Mouse (Mus musculus): ENCODE results near the gene Mrtfb.

GRCm38 (mm10) chr16:13448706-13449090, 192.4 kb downstream of the Mrtfb start:
- no peak for TF ChIP-seq POLR2A (IDR thresholded peaks at IDR 0.05; ENCODE audit: insufficient read depth, low read depth, low read length)
- TF ChIP-seq EP300 (IDR thresholded peaks at IDR 0.05; ENCODE audit: insufficient read depth, low read depth, low read length): no peak

Data from heart, adult 2 months (tissue).